Mouse (Mus musculus) left cerebral cortex, postnatal 10 days (tissue): ENCODE measurements at regions not wholly inside any gene's neighbourhood (a gene's known extent, or its start where the extent isn't known, plus 50 kb on each side); places are given as distances from the start of the nearest gene placed in this dataset.
A peak's percentile ranks its signal among the peaks of the same experiment; 100 is the strongest.

Source experiments
- DNase-seq, 2 experiments: peaks; one replicate each; pipeline ENCODE4 v3.0.0; 2021 to 2022; ENCODE audit warnings: low spot score in 2 of 2, mixed read lengths in 1 of 2; ENCODE audit errors: extremely low spot score in 1 of 2
- intact Hi-C: fragments of 180-260 bp; cut with DNase I; formaldehyde crosslinking; loops from one replicate; pipeline ENCODE4 v1.15.1; 2025

GRCm38 (mm10) chr16:51457166-51457565 is 573.9 kb upstream of the Cblb start:
- DNase-seq: no peak
- intact Hi-C loops: no loop called here

- DNase-seq: no peak
- intact Hi-C loops: no loop called here
Measured at GRCm38 (mm10) chr16:51475690-51476089, 555.3 kb upstream of the Cblb start.

GRCm38 (mm10) chr16:51496096-51496495 is 534.9 kb upstream of the Cblb start:
- intact Hi-C loops: no loop called here
- no peak for DNase-seq

- DNase-seq: no peak
- intact Hi-C loops: no loop called here
Measured at GRCm38 (mm10) chr16:51497777-51498176, 533.2 kb upstream of the Cblb start.

GRCm38 (mm10) chr16:51517079-51517478 is 513.9 kb upstream of the Cblb start:
- DNase-seq: no peak
- intact Hi-C loops: no loop called here

GRCm38 (mm10) chr16:51520762-51521161 is 510.3 kb upstream of the Cblb start:
- intact Hi-C loops: no loop called here

GRCm38 (mm10) chr16:51521317-51522092 is 509.5 kb upstream of the Cblb start:
- DNase-seq: no peak
- intact Hi-C loops: no loop called here

More at GRCm38 (mm10) chr16:51520762-51521161, 510.3 kb upstream of the Cblb start:
- no peak for DNase-seq

- DNase-seq: no peak
- intact Hi-C loops: no loop called here
Measured at GRCm38 (mm10) chr16:51524023-51524422, 507.0 kb upstream of the Cblb start.

GRCm38 (mm10) chr16:51532496-51532895 is 498.5 kb upstream of the Cblb start:
- intact Hi-C loops: no loop called here
- DNase-seq: peak in 1 of 2 experiments; percentile 20

- intact Hi-C loops: no loop called here
- DNase-seq: no peak
Measured at GRCm38 (mm10) chr16:51543769-51544168, 487.3 kb upstream of the Cblb start.

- no peak for DNase-seq
- intact Hi-C loops: no loop called here
Measured at GRCm38 (mm10) chr16:51547032-51547431, 484.0 kb upstream of the Cblb start.

GRCm38 (mm10) chr16:51562866-51563658 is 468.0 kb upstream of the Cblb start:
- intact Hi-C loops: no loop called here
- DNase-seq: no peak

- intact Hi-C loops: no loop called here
- no peak for DNase-seq
Measured at GRCm38 (mm10) chr16:51564064-51564463, 467.0 kb upstream of the Cblb start.

GRCm38 (mm10) chr16:51577915-51578593 is 453.0 kb upstream of the Cblb start:
- intact Hi-C loops: no loop called here
- DNase-seq: no peak

- intact Hi-C loops: no loop called here
- DNase-seq: no peak
Measured at GRCm38 (mm10) chr16:51580525-51580924, 450.5 kb upstream of the Cblb start.

- no peak for DNase-seq
- intact Hi-C loops: no loop called here
Measured at GRCm38 (mm10) chr16:51589924-51590397, 441.1 kb upstream of the Cblb start.

- intact Hi-C loops: no loop called here
- DNase-seq: no peak
Measured at GRCm38 (mm10) chr16:51617579-51617978, 413.4 kb upstream of the Cblb start.

- no peak for DNase-seq
- intact Hi-C loops: no loop called here
Measured at GRCm38 (mm10) chr16:51646646-51647045, 384.4 kb upstream of the Cblb start.

GRCm38 (mm10) chr16:51650100-51650499 is 380.9 kb upstream of the Cblb start:
- intact Hi-C loops: no loop called here
- no peak for DNase-seq
